Mouse (Mus musculus) cortical plate, adult 2 months (tissue): ENCODE data around the gene Gpr135.

ENCODE experiments used
- CTCF ChIP-seq: fragments of 200-500 bp; IDR thresholded peaks from 2 replicates; pipeline ENCODE4 v1.5.1; 2011; ENCODE audit warnings: mild to moderate bottlenecking, control low read depth, low read length; ENCODE audit not compliant: insufficient read depth; ENCODE audit errors: extremely low read depth
- POLR2A ChIP-seq: fragments of 200-500 bp; IDR thresholded peaks from 2 replicates; pipeline ENCODE4 v1.6.1; 2011; ENCODE audit warnings: mild to moderate bottlenecking, low read length, control low read depth; ENCODE audit not compliant: insufficient read depth; ENCODE audit errors: extremely low read depth

DNA sequence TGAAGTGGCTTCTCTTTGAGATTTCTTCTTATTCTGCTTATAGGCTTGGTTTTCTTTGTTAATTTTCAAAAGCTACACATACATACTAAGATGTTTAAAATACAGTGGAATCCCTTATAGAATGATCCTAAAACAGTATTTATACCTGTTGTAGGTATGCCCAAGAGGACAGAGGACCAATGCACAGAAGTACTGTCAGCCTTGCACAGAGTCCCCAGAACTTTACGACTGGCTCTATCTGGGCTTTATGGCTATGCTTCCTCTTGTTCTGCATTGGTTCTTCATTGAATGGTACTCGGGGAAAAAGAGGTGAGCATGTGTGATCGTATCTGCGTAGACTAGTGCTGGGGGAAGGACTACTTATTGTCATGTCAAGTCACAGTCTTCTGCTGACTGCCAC, 18.9 kb upstream of the Gpr135 start:
- TF ChIP-seq CTCF (no peak), POLR2A (no peak)
